Mouse (Mus musculus): ENCODE results near the gene C2cd2l. TPM values are rescaled to one million over a fixed set of nuclear protein-coding genes. Genes with fewer than 3 reads are reported as not detected.
"Not testable (repeated sequence)": the region's sequence is repeated elsewhere in the genome, so short reads cannot be mapped to it uniquely, and the experiment has no call there.

C2cd2l gene
- total RNA-seq (2021), result 10 to 100 TPM; 16.3 to 16.5 TPM

- peak; percentile 90 for DNase-seq
Observed at GRCm38 (mm10) chr9:44319887-44320798, at the start of gene C2cd2l. Gene C2cd2l, minus strand, starts transcription at chr9:44320285.

DNA sequence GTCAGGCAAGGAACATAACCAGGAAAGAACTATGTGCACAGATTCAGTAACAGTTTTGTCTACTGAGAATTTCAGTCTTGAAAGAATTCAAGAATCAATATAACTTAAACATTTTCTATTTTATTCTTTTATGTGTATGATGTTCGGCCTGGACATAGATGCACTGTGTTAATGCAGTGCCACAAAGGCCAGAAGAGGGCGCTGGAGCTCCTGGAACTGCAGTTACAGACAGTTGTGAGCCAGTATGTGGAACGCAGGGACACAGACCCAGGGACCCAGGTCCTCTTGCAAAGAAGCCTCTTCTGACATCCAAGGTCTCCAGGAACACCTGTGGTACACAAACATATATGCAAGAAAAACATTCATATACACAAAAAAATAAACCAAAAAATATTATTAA, 44.4 kb upstream of the C2cd2l start:
- peak; percentile 33 for DNase-seq

- not testable (repeated sequence) for DNase-seq
Observed at GRCm38 (mm10) chr9:44361931-44362330, 41.8 kb upstream of the C2cd2l start.

GRCm38 (mm10) chr9:44361190-44361917, 41.3 kb upstream of the C2cd2l start, which contains the start of gene Vps11:
Gene Vps11, minus strand, starts transcription at chr9:44361670.
- DNase-seq, result peak; percentile 97

GRCm38 (mm10) chr9:44357207-44357606, 37.1 kb upstream of the C2cd2l start:
- DNase-seq, result no peak

DNA sequence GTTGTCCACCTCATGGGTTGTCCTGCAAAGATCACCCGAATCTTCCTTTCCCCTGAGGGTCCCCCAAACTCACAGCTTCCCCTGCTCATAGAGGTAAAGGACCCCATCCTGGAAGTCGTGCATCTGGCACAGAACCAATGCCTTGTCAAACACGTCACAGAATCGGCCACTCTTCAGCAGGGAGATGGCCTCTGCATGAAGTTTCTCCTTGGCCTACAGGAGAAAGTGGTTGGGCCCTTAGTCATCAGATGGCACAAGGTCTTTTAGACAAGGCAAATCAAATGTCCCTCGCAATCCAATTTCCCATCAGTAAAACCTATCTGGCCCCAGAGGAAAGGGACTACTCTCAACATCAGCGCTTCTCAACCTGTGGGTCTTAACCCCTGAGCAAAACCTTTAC, 33.1 kb upstream of the C2cd2l start:
- DNase-seq, result no peak

GRCm38 (mm10) chr9:44352337-44352736, 32.3 kb upstream of the C2cd2l start:
- no peak for DNase-seq

DNA sequence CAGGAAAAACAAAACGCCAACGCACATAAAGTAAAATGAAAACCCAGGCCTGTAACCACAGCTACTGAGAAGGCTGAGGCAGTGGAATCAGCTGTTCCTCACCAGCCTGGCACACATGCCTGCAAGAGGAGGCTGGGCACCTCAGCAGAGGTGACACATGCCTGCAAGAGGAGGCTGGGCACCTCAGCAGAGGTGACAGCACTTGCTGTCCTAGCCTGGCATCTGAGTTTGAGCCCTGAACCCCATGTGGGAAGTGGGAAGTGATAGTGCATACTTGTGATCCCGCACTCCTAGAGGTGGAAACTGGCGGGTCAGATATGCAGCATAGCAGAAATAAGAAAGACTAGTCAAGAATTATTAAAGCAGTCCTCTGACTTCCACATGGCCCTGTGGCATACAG, 31.3 kb upstream of the C2cd2l start:
- no peak for DNase-seq

DNA sequence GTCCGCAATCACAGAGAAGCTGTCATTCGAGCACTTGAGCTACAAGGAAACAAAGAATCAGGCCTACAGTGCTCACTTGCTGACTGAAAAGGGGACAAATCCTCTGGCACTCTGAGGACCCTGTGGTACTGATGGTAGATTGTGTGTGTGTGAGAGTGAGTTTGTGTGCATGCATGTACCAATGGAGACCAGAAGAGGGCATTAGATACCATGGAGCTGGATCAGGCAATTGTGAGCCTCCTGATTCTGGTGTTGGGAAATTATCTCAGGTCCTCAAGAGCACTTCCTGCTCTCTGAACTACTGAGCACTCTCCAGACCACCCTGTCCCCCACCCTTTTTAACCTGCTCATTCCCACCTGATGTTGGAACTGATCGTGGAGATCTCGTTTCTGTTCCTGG, 28.5 kb upstream of the C2cd2l start:
- no peak for DNase-seq

GRCm38 (mm10) chr9:44347621-44348020, 27.5 kb upstream of the C2cd2l start:
- DNase-seq, result no peak

DNA sequence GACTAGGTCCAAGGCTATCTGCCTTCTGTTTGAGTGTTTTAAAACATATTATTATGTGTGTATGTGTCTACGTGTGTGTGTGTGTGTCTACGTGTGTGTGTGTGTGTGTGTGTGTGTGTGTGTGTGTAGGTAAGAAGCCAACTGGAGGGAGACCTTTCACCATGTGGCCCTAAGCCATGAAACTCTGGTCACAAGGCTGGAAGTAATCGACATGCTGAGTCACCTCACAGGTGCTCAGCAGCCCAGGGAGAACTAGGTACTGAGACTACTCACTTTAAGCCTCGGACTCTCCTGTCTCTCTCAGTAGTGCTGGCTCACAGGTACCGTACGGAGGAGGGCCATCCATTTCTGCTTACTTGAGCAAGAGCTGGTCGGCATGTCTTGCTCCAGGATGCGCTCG, 27.1 kb upstream of the C2cd2l start:
- no peak for DNase-seq

DNA sequence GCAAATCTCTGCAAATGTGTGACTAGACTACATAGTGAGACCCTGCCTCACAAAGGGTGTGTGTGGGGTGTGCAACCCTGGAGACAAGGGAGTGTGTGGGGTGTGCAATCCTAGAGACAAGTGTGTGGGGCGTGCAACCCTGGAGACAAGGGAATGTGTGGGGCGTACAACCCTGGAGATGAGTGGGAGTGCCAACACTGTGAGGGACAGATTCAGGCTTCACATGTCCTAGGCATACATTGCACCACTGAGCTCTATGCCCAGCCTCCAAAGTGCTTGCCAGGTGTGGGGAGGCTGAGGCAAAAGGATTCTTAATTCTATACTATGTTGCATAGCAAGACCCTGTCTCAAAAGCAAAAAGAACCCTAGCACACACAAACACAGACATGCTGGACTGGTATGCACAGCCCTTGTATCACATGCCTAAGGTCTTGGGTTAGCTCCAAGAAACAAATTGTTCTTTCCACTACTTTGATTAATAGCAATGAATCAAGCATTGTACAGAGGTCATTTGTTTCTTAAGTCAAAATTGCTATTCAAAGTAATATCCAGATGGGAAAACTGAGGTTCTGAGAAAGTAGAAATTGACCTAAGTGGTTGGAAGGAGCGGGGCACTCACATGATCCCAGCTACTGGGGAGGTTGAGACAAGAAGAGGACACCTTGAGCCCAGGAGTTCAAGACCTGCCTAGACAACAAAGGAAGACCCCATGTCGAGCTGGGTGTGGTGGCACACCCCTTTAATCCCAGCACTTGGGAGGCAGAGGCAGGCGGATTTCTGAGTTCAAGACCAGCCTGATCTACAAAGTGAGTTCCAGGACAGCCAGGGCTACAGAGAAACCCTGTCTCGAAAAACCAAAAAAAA, 25.7 kb upstream of the C2cd2l start:
- no peak for DNase-seq

- DNase-seq, result peak; percentile 91
Observed at GRCm38 (mm10) chr9:44343781-44344421, 23.8 kb upstream of the C2cd2l start, which contains the start of gene Hmbs. Gene Hmbs, minus strand, starts transcription at chr9:44344228.

GRCm38 (mm10) chr9:44343290-44343689, 23.2 kb upstream of the C2cd2l start:
- peak; percentile 59 for DNase-seq

DNA sequence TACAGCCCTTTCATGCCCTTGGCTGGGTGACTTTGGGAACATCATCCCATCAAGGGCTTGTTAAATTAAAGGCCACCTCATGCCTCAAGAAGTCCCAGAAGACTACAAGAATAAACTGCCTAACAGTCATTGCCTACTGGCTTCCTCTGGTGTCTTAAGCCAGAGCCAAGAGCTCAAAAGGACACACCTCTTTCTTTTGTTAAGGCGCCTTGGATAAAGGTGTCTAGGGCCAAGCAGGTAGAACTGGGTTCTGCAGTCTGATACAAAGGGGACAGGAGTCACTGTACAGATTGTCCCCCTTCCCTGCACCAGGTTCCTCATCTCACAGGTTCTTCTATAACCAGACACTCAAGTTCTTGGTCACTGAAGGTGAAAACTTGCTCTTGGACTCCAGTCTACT, 22.5 kb upstream of the C2cd2l start:
- DNase-seq, result no peak

GRCm38 (mm10) chr9:44342173-44342572, 22.1 kb upstream of the C2cd2l start:
- no peak for DNase-seq

DNA sequence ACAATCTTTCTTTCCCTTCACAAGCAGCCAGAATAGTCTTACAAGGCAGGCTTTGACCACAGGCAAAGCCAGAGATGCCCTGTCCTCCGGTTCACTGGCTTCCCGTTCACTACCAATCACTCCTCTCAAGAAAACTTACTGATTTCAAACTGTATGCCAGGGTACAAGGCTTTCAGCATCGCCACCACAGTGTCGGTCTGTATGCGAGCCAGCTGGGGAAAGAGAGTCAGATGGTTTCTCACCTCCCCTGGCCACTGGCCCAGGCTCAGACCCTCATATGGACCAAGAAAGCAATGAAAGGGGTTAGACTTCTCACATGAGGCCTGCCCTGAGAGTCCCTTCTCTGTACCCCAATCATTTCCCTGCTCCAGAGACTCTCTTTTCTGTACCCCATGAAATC, 21.4 kb upstream of the C2cd2l start:
- no peak for DNase-seq

GRCm38 (mm10) chr9:44338574-44338973, 18.5 kb upstream of the C2cd2l start:
- DNase-seq, result no peak

DNA sequence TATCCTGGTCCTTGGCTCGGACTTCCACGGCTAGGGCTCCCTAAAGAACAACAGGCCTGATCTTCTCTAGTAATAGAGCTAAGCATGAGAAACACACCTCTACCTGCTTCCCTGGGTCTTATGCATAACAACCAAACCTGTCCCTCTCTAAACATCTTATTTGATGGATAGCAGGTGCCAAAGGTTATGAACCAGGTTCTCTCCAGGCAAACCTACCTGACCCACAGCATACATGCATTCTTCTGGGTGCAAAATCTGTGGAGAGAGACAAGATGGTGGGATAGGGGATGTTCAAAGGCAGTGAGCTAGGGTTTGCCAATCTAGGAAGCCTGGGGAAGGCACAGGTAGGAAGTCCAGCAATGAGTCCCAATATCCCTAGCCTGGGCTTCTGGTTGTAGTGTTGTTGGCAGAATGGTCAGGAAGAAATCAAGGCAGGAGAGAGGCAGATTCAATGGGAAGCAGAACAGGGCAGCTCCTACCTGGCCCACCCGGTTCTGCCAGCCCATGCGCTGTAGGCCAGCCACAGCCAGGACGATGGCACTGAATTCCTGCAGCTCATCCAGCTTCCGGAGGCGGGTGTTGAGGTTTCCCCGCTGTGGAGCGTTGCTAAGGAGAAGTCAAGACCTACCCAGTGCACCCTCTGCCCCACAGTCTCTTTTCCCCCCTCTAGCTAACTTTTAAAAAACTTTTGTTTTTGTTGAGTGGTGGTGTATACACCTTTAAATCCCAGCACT, 17.5 kb upstream of the C2cd2l start:
- DNase-seq, result no peak

- DNase-seq, result no peak
Observed at GRCm38 (mm10) chr9:44336964-44337363, 16.9 kb upstream of the C2cd2l start.

- DNase-seq, result not testable (repeated sequence)
Observed at GRCm38 (mm10) chr9:44336513-44336912, 16.4 kb upstream of the C2cd2l start.

All from heart, postnatal 4 days (tissue).